Mouse (Mus musculus) urinary bladder, adult 2 months (tissue): ENCODE data around the gene Ranbp1. TPM values are rescaled to one million over a fixed set of nuclear protein-coding genes. Genes with fewer than 3 reads are reported as not detected.

Source experiments
- DNase-seq: peaks from one replicate; pipeline ENCODE4 v3.0.0; 2022; ENCODE audit warnings: low spot score
- polyA plus RNA-seq: library from polyadenylated mRNA; depleted of rRNA; stranded (reverse); fragments of >200 nt; gene quantifications from 2 replicates; pipeline ENCODE4 v1.2.3, GENCODE M21; 2012

Ranbp1 gene
- polyA plus RNA-seq, 1 experiment, result 90.6 TPM

- peak; percentile 56 for DNase-seq
Measured at GRCm38 (mm10) chr16:18234671-18235388, 13.7 kb downstream of the Ranbp1 start, which contains the start of gene Zdhhc8. TSS of gene Zdhhc8 (minus strand) at chr16:18235136.

- no peak for DNase-seq
Measured at GRCm38 (mm10) chr16:18233919-18234670, 14.4 kb downstream of the Ranbp1 start.

- DNase-seq, result no peak
Measured at GRCm38 (mm10) chr16:18233451-18233850, 15.1 kb downstream of the Ranbp1 start.

GRCm38 (mm10) chr16:18231451-18231850 lies 17.1 kb downstream of the Ranbp1 start:
- DNase-seq, result no peak

- DNase-seq, result no peak
Measured at GRCm38 (mm10) chr16:18231047-18231446, 17.5 kb downstream of the Ranbp1 start.

- no peak for DNase-seq
Measured at GRCm38 (mm10) chr16:18230617-18231016, 17.9 kb downstream of the Ranbp1 start.

GRCm38 (mm10) chr16:18229622-18230021 lies 18.9 kb downstream of the Ranbp1 start:
- DNase-seq, result no peak

GRCm38 (mm10) chr16:18228856-18229255 lies 19.7 kb downstream of the Ranbp1 start:
- DNase-seq, result no peak

- DNase-seq, result no peak
Measured at GRCm38 (mm10) chr16:18227897-18228422, 20.6 kb downstream of the Ranbp1 start.

- DNase-seq, result no peak
Measured at GRCm38 (mm10) chr16:18227187-18227586, 21.3 kb downstream of the Ranbp1 start.

GRCm38 (mm10) chr16:18222188-18222587 lies 26.3 kb downstream of the Ranbp1 start:
- no peak for DNase-seq

- no peak for DNase-seq
Measured at GRCm38 (mm10) chr16:18221543-18221898, 27.0 kb downstream of the Ranbp1 start.

GRCm38 (mm10) chr16:18220856-18221542 lies 27.5 kb downstream of the Ranbp1 start:
- no peak for DNase-seq

- DNase-seq, result no peak
Measured at GRCm38 (mm10) chr16:18220001-18220400, 28.5 kb downstream of the Ranbp1 start.

GRCm38 (mm10) chr16:18218580-18218996 lies 29.9 kb downstream of the Ranbp1 start:
- no peak for DNase-seq

GRCm38 (mm10) chr16:18217579-18217978 lies 31.0 kb downstream of the Ranbp1 start, which contains the start of gene Ccdc188:
TSS of gene Ccdc188 (plus strand) at chr16:18217879.
- no peak for DNase-seq

- DNase-seq, result no peak
Measured at GRCm38 (mm10) chr16:18214858-18215257, 33.7 kb downstream of the Ranbp1 start.

- DNase-seq, result no peak
Measured at GRCm38 (mm10) chr16:18213689-18214088, 34.8 kb downstream of the Ranbp1 start.

- DNase-seq, result peak; percentile 72
Measured at GRCm38 (mm10) chr16:18211417-18212171, 36.9 kb downstream of the Ranbp1 start.

GRCm38 (mm10) chr16:18210701-18211416 lies 37.7 kb downstream of the Ranbp1 start:
- no peak for DNase-seq
